Comparison of ENCODE assay signal across 8 mouse cellular contexts in genomic region chr9:18293026-18293781, GRCm38 (mm10). TPM values are rescaled to one million over a fixed set of nuclear protein-coding genes. Genes with fewer than 3 reads are reported as not detected.
A peak's percentile ranks its signal among the peaks of the same experiment; 100 is the strongest.
DNase-seq lines count a peak whose midpoint lies in the region; ATAC-seq and TF ChIP-seq lines count a peak whose summit lies in the region.

No protein-coding gene starts in this region.

- DNase-seq in liver, adult 2 months (ENCODE audit: extremely low read depth, low read depth, low spot score), result peak; percentile 63
- DNase-seq in liver, result no peak
- peak; percentile 2 for DNase-seq in c-Kit-positive CD71-negative TER-119-negative erythroid progenitor cells, embryonic 14.5 days (ENCODE audit: low read depth)
- DNase-seq in cerebellum, adult 11-12 months, result no peak
- no peak for DNase-seq in kidney, postnatal 10 days
- DNase-seq in thymus, adult 2 months, result no peak

- H3K79me2 ChIP-seq in liver, adult 2 months (ENCODE audit: control insufficient read depth, insufficient read depth, low read length), result peaks cover 8% of the 10 kb centered on the region; the same call in 1 of the 2 replicates

- no peak for TF ChIP-seq POLR2A in liver, adult 2 months (IDR thresholded peaks at IDR 0.05; ENCODE audit: extremely low read depth, insufficient read depth, low read length)
- no peak for TF ChIP-seq POLR2A in thymus, adult 2 months (IDR thresholded peaks at IDR 0.05; ENCODE audit: control insufficient read depth, extremely low read depth, insufficient read depth, low read length, poor library complexity)

- peaks cover 11% of the 10 kb centered on the region for H3K36me3 ChIP-seq in liver, adult 2 months (ENCODE audit: control insufficient read depth, insufficient read depth, low read length)
- peaks cover 2% of the 10 kb centered on the region; the same call in 1 of the 2 replicates for H3K36me3 ChIP-seq in neural tube, embryonic 12.5 days
- 0 out of 2 replicates have a peak, but pooled peaks cover 3% of the 10 kb centered on the region for H3K36me3 ChIP-seq in thymus, adult 2 months (ENCODE audit: control insufficient read depth, insufficient read depth, low read length)

- H3K27ac ChIP-seq in liver, adult 2 months (replicated peaks; ENCODE audit: insufficient read depth, low read depth, low read length), result peak overlapping the region; percentile 73; the same call in 1 of the 2 replicates
- no peak overlapping the region for H3K27ac ChIP-seq in neural tube, embryonic 12.5 days
- H3K27ac ChIP-seq in thymus, adult 2 months (ENCODE audit: control insufficient read depth, insufficient read depth, low read length), result no peak overlapping the region; the same call in 1 of the 2 replicates

- no peaks in the 10 kb centered on the region for H3K27me3 ChIP-seq in liver, adult 2 months (ENCODE audit: control insufficient read depth, insufficient read depth, low read length)
- no peaks in the 10 kb centered on the region for H3K27me3 ChIP-seq in neural tube, embryonic 12.5 days (replicated peaks)
- H3K27me3 ChIP-seq in thymus, adult 2 months (ENCODE audit: control insufficient read depth, insufficient read depth, low read length), result no peaks in the 10 kb centered on the region

- 13% methylated on average over 6 of the region's 6 CpGs for WGBS in liver, adult 2 months
- 55% methylated on average over 6 of the region's 6 CpGs for WGBS in neural tube, embryonic 12.5 days
- WGBS in thymus, adult 2 months, result 9% methylated on average over 6 of the region's 6 CpGs

- no peak for TF ChIP-seq CTCF in liver, adult 2 months (IDR thresholded peaks at IDR 0.05; ENCODE audit: low read depth, low read length)
- TF ChIP-seq CTCF in thymus, adult 2 months (IDR thresholded peaks at IDR 0.05; ENCODE audit: borderline replicate concordance, control insufficient read depth, extremely low read depth, insufficient read depth, low read length, poor library complexity), result no peak

- H3K9me3 ChIP-seq in neural tube, embryonic 12.5 days, result no peaks in the 10 kb centered on the region

- H3K4me1 ChIP-seq in liver, adult 2 months (ENCODE audit: control insufficient read depth, insufficient read depth, low read length), result peaks cover 6% of the 10 kb centered on the region; the same call in 1 of the 2 replicates
- H3K4me1 ChIP-seq in neural tube, embryonic 12.5 days, result peaks cover 11% of the 10 kb centered on the region
- H3K4me1 ChIP-seq in thymus, adult 2 months (replicated peaks; ENCODE audit: control insufficient read depth, insufficient read depth, low read length), result peaks cover 3% of the 10 kb centered on the region

- peak overlapping the region; percentile 86 for H3K4me2 ChIP-seq in neural tube, embryonic 12.5 days (replicated peaks)

- peak overlapping the region; percentile 74 for H3K4me3 ChIP-seq in liver, adult 2 months (ENCODE audit: insufficient read depth, low read depth, low read length)
- peak overlapping the region; percentile 82 for H3K4me3 ChIP-seq in neural tube, embryonic 12.5 days
- no peak overlapping the region for H3K4me3 ChIP-seq in thymus, adult 2 months (ENCODE audit: control insufficient read depth, insufficient read depth, low read length)

- ATAC-seq in inflammation-experienced regulatory T-cells, adult 6 months, result peak; percentile 2
- ATAC-seq in neural tube, embryonic 12.5 days (ENCODE audit: low FRiP score, low read depth), result no peak

- peak overlapping the region; percentile 86 for H3K9ac ChIP-seq in liver, adult 2 months (ENCODE audit: low read depth, low read length)
- peak overlapping the region; percentile 94 for H3K9ac ChIP-seq in neural tube, embryonic 12.5 days

RNA-seq across cellular contexts. Expression of gene Chordc1, which starts 1.3 kb away (rescaled TPM):
- 23.4 and 28.1 TPM in 2 replicates for total RNA-seq in liver, adult 2 months (2014; rRNA removed)
- 29.5 and 34.1 TPM in 2 replicates for polyA plus RNA-seq in liver, adult 2 months (2012; rRNA removed)
- 100 to 1,000 TPM; 115 to 167 (median 118) TPM for polyA plus RNA-seq in inflammation-experienced regulatory T-cells, adult 6 months (2017; shearing (Covaris generic))
- 131 and 143 TPM in 2 replicates for polyA plus RNA-seq in neural tube, embryonic 12.5 days (2016; fragmentation: Nextera tagmentation; extraction: Ambion mirVana)
- 72.9 and 77.5 TPM in 2 replicates for polyA plus RNA-seq in thymus, adult 2 months (2012; rRNA removed)

Comparison
In these comparisons a context has a peak if more than half of its experiments do, and no peak if none do; other contexts are left out.
1. DNase-seq: peak in liver, adult 2 months (single experiment) and c-Kit-positive CD71-negative TER-119-negative erythroid progenitor cells, embryonic 14.5 days (single experiment); none in liver (single experiment), cerebellum, adult 11-12 months (single experiment), kidney, postnatal 10 days (single experiment) and thymus, adult 2 months (single experiment).